Mouse (Mus musculus) olfactory bulb, adult 2 months (tissue): ENCODE measurements around the gene E130114P18Rik.

Experiments used
- CTCF ChIP-seq: fragments of 200-500 bp; IDR thresholded peaks from 2 replicates; pipeline ENCODE4 v1.5.1; 2012; ENCODE audit warnings: low read depth, mild to moderate bottlenecking, low read length, moderate library complexity; ENCODE audit not compliant: insufficient read depth
- POLR2A ChIP-seq: fragments of 200-500 bp; IDR thresholded peaks from 2 replicates; pipeline ENCODE4 v1.6.1; 2012; ENCODE audit warnings: mild to moderate bottlenecking, low read depth, low read length, moderate library complexity; ENCODE audit not compliant: insufficient read depth

DNA sequence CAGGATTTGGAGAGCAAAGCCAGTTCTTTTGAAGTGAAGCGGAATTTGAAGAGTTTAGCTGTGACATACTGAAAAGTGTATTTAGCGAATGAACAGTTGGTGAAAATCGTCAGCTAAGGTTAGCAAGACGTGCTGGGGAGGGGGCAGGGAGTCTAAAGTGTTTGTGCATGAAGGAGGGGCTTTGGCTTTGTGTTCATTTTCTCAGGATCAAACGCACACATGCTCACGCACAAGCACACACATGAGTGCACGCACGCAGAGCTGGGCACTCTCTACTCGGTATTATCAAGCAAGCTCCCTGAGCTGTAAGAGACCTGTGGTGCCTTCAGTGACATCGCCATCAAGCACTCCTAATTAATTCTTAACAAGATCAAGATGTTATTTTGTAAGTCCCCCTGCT is 55.2 kb downstream of the E130114P18Rik start:
- TF ChIP-seq CTCF (no peak), POLR2A (no peak)
